Mouse (Mus musculus): ENCODE measurements at regions not wholly inside any gene's neighbourhood (a gene's known extent, or its start where the extent isn't known, plus 50 kb on each side); places are given as distances from the start of the nearest gene placed in this dataset.

DNA sequence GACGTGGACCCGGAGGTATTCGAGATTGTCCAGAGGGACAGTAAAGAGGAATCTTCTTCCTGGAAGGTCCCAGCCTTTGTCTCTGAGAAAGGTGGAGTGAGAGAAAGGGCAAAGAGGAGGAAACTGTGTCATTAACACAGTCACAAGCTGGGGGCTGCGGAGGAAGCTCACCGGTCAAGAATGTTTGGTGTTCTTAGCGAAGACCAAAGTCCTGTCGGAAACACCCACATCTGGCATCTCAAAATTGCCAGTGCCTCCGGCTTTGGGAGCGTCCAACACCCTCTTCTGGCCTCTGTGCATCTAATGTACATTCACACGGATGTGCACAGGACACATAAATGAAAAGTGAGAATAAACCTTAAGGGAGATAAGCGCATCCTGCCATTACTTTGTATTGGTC lies 1134.1 kb upstream of the A1bg start:
- DNase-seq (ENCODE audit: low read depth, low spot score) = no peak

GRCm38 (mm10) chr15:62056401-62056800 lies 1133.6 kb upstream of the A1bg start:
- DNase-seq (ENCODE audit: low read depth, low spot score) = no peak

DNA sequence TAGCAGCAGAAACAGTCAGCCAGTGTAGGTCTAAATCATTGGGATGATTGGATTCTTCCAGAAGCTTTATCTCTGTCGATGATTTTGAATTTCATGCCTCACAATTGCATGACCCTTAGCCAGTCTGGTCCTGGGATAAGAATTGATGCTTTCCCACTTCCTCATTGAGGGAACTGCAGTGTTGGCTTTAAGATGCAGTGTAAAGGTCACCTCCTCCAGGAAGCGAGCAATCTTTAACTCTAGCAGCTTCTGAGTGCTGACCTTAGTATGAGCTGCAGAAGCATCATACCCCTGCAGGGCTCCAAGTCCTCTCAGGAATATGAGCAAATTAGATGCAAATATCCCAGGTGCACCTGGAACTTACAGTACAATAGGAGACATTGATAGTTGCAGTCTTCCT lies 1132.2 kb upstream of the A1bg start:
- DNase-seq (ENCODE audit: low read depth, low spot score) = no peak

- DNase-seq (ENCODE audit: low read depth, low spot score) = no peak
These were observed 1130.8 kb upstream of the A1bg start for GRCm38 (mm10) chr15:62053420-62054239.

DNA sequence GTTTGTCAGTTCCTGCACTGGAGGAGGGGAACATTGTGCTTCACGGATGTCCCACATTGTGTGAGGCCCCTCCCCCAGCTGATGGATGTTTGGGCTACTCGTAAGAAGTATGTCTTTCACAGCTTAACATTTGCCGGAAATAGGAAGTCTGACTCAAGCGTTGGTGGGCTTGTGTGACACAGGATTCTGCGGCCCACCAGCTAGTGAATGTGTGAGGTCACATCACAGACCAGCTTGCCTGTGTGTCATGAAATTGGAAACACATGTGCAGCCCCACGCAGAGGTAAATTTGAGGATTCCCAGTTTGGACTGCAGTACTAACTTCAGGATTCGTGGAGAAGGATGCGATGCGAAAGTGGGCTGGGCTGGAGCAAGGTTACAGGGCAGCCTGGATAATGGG lies 1126.6 kb upstream of the A1bg start:
- DNase-seq (ENCODE audit: low read depth, low spot score) = no peak

DNA sequence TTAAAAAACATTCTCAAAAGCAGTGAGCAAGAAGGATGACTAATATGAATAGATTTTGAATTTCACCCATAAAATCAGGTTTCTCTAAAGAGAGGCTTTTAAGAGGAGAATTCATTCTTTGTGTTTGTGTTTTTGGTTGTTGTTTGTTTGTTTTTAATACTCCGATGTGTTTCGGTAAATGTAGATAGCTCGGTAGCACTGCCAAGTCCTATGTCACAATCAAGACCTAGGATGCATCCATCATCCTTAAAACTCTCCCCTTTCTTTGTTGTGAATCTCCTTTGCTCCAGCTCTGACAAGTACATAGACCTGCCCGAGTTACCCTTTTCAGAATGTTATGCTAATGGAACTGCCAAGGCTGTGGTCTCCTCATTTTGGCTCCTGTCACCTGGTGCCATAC lies 1126.2 kb upstream of the A1bg start:
- DNase-seq (ENCODE audit: low read depth, low spot score) = no peak

- no peak for DNase-seq (ENCODE audit: low read depth, low spot score)
These were observed 1123.5 kb upstream of the A1bg start for GRCm38 (mm10) chr15:62046276-62046675.

DNA sequence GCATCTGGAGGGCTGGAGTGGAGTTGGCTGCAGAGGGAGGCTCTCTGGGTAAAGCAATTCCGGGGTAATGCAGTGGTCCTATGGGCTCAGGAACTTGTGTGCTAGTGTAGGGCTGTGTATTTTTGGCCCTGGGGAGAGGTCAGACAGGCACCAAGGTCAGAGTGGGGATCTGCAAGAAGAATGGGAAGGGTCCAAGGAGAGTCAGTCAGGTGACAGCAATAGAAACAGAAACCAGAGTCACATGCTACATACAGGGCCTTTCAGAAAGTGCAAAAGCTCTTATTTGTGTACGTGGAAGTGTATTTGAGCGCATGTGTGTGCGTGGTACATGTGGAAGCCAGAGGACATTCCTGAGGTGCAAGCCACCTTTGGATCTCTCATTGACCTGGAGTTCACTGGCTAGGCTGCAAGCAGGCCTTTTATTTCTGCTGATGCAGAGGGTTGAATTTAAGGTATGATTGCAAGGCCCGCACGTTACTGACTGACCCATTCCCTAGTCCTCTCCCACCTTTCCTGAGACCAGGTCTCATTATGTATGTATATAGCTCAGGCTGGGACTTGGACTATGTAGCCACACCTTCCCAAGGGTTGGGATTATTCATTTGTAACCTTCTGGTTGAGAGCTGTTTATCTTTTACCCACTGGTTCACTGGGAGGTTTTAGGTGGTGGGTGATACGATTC lies 1122.0 kb upstream of the A1bg start:
- no peak for DNase-seq (ENCODE audit: low read depth, low spot score)

- DNase-seq (ENCODE audit: low read depth, low spot score) = no peak
These were observed 1121.0 kb upstream of the A1bg start for GRCm38 (mm10) chr15:62043617-62044392.

- DNase-seq (ENCODE audit: low read depth, low spot score) = no peak
These were observed 1120.2 kb upstream of the A1bg start for GRCm38 (mm10) chr15:62042924-62043504.
